Mouse (Mus musculus): Measurements from ENCODE around the gene Rfc4.
"Not testable (repeated sequence)": the region's sequence is repeated elsewhere in the genome, so short reads cannot be mapped to it uniquely, and the experiment has no call there.

The Rfc4 gene

GRCm38 (mm10) chr16:23095581-23095980 lies 32.0 kb downstream of the Rfc4 start:
- POLR2A ChIA-PET, result interaction anchor here (0.6 to 17.6 kb wide), 22 partner anchors 9 to 687 kb away, joined by 3 to 588 read pairs (median 6); partner anchors contain the start of genes Eif4a2 (in 4 of the 4), Rfc4 (in 2 of the 4) and Etv5 (in 1 of the 4)
- CTCF ChIA-PET, result interaction anchor here in 1 of 4 experiments (0.6 to 0.9 kb wide), 3 partner anchors 9 to 33 kb away, joined by 3 to 4 read pairs (median 3); no protein-coding TSS in a partner anchor

DNA sequence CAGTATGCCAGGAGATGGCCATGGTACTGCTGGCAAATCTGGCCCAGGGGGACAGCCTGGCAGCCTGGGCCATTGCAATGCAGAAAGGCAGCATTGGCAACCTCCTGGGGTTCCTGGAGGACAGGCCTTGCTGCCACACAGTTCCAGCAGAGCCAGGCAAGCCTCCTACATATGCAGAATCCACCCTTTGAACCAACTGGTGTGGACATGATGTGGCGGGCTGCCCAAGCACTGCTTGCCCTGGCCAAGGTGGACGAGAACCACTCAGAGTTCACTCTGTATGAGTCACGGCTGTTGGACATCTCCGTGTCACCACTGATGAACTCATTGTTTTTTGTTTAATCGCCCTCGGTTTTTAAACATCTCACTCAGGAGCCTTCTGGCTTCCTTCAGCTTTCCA lies 33.4 kb downstream of the Rfc4 start:
- POLR2A ChIA-PET, result interaction anchor here in 3 of 4 experiments (0.6 to 17.6 kb wide), 10 partner anchors 8 to 36 kb away, joined by 3 to 588 read pairs (median 91); partner anchors contain the start of genes Eif4a2 (in 3 of the 3) and Rfc4 (in 2 of the 3)
- CTCF ChIA-PET, result no interaction called here

DNA sequence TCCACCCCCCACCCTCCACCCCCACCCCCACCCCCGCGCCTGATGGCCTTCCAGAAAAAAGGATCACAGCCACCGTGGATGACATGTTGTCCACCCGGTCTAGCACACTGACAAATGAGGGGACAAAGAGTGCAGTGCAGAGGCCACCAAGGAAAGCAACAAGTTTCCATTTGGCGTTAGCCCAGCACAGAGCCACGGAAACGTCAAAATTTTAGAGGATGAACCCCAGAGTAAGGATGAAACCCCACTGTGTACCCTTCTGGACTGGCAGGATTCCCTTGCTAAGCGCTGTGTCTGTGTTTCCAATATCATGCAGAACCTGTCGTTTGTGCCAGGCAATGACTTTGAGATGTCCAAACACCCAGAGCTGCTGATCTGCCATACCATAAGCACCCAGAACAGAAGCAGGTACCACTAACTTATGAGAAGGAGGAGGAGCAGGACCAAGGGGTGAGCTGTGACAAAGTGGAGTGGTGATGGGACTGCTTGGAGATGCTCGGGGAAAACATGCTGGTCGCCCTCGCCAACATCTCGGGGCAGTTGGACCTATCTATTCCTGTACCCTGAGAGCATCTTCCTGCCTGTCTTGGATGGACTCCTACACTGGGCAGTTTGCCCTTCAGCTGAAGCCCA lies 34.1 kb downstream of the Rfc4 start:
- CTCF ChIA-PET, result no interaction called here
- POLR2A ChIA-PET, result interaction anchor here (0.6 to 17.6 kb wide), 15 partner anchors 9 to 41 kb away, joined by 3 to 588 read pairs (median 8); partner anchors contain the start of genes Eif4a2 (in 3 of the 4) and Rfc4 (in 3 of the 4)

DNA sequence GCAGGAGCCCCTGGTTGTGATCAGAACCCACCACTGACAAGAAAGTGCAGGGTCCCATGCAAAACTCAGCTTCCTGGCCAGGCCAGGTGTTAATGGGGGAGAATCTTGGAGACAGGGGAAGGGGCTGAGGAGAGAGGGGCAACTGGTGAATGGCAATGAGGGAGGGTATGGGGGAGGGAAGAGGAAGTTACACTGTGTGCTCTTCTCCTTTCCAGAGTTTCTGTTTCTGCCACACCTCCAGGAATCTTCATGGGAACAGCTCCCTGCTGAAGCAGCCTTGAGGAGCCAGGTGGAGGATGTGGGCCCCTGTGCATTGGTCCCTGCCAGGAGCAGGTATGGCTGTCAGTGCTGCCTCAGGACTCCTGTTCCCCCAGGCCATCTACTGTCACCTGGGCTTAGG lies 36.2 kb downstream of the Rfc4 start:
- CTCF ChIA-PET, result not testable (repeated sequence)
- POLR2A ChIA-PET, result interaction anchor here (0.8 to 17.6 kb wide), 13 partner anchors 9 to 173 kb away, joined by 3 to 588 read pairs (median 24); partner anchors contain the start of genes Eif4a2 (in 3 of the 4) and Rfc4 (in 3 of the 4)

DNA sequence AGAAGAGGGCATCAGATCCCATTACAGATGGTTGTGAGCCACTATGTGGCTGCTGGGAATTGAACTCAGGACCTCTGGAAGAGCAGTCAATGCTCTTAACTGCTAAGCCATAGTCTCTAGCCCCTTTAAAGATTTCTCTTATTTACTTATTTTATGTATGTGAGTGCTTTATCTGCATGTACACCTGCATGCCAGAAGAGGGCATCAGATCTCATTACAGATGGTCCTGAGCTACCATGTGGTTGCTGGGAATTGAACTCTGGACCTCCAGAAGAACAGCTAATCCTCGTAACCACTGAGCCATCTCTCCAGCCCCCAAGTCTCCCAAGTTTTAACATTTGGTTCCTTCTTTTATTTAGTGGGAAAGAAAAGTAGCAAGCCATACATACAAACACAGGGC lies 39.0 kb downstream of the Rfc4 start:
- ChIA-PET POLR2A (interaction anchor here (0.6 to 17.6 kb wide), 30 partner anchors 9 to 865 kb away, joined by 3 to 588 read pairs (median 7); partner anchors contain the start of genes Eif4a2 (in 4 of the 4) and Rfc4 (in 3 of the 4)), CTCF (interaction anchor here (0.6 to 2.7 kb wide), 34 partner anchors 9 to 544 kb away, joined by 3 to 25 read pairs (median 4); partner anchors contain the start of genes Rfc4 (in 4 of the 4) and Eif4a2 (in 2 of the 4))

DNA sequence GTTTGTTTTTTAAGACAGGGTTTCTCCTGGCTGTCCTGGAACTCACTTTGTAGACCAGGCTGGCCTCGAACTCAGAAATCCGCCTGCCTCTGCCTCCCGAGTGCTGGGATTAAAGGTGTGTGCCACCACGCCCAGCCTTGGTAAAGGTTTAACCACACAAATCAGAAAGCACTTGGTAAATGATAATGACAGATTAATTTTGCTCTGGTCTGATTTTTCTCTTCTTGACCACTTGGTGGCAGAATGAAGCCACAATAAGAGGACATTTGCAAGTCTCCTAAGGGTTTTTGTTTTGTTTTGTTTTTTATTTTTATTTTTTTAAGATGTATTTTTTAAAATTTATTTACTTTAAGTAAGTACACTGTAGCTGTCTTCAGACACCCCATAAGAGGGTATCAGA lies 39.8 kb downstream of the Rfc4 start:
- ChIA-PET POLR2A (interaction anchor here (1.4 to 17.6 kb wide), 13 partner anchors 10 to 42 kb away, joined by 5 to 588 read pairs (median 42); partner anchors contain the start of genes Eif4a2 (in 3 of the 4) and Rfc4 (in 2 of the 4)), CTCF (interaction anchor here in 3 of 4 experiments (0.7 to 2.7 kb wide), 10 partner anchors 12 to 138 kb away, joined by 3 to 25 read pairs (median 8); partner anchors contain the start of genes Eif4a2 (in 2 of the 3) and Rfc4 (in 1 of the 3))

DNA sequence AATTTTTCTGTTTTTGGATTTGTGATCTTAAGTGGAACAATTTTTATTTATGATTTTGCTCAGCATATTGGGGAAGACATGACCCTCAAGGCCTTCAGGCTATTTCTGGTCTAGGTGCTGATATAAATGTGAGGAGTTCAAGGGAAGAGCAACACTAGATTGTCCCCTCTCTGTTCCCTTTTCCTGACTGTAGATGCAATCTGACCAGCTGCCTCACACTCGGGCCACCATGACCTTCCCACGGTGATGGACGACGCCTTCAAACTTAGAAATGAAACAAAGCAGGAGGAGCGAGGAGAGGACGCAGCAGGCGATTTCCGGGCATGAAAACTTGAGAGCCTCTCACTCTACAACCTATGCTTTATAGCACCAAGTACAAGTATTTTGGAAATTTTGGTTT lies 40.4 kb downstream of the Rfc4 start:
- ChIA-PET POLR2A (interaction anchor here in 2 of 4 experiments (0.9 to 17.6 kb wide), 4 partner anchors 13 to 25 kb away, joined by 3 to 588 read pairs (median 150); partner anchors contain the start of gene Eif4a2 (in 2 of the 2)), CTCF (interaction anchor here in 1 of 4 experiments (0.6 kb wide), 1 partner anchor 76 kb away, joined by 5 read pairs; no protein-coding TSS in a partner anchor)

GRCm38 (mm10) chr16:23077516-23077915 lies 50.0 kb downstream of the Rfc4 start:
- CTCF ChIA-PET, result interaction anchor here in 1 of 4 experiments (0.6 kb wide), 1 partner anchor 18 kb away, joined by 4 read pairs; no protein-coding TSS in a partner anchor
- POLR2A ChIA-PET, result not testable (repeated sequence)
